Mouse (Mus musculus): Measurements from ENCODE around the gene Olfr1123.

DNA sequence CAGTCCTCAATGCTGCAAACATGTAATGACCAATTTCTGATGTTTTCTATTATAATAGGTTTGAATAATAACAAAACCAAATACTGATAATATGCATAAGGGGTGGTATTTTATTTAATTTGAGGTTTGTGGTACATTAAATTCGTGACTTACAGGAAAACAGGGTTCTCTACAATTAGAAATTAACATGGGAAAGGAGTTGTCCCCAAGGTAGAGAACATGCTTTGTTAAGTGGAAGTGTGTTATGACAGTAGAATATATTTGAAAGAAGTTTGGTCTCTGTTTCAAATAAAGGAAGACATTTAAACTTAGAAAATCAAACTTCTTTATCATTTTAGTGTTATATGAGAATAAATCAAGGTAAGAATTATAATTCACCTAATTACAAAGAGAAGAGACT is 46.8 kb upstream of the Olfr1123 start, which contains the start of gene Olfr1121:
- TF ChIP-seq MYOD1 (IDR thresholded peaks at IDR 0.05; ENCODE audit: control insufficient read depth, insufficient read length, low read depth): no peak
- TF ChIP-seq CTCF (IDR thresholded peaks at IDR 0.05; ENCODE audit: control insufficient read depth, insufficient read depth, insufficient read length): no peak
- no peak for TF ChIP-seq MAX (IDR thresholded peaks at IDR 0.05)
- no peak for TF ChIP-seq USF1 (IDR thresholded peaks at IDR 0.05; ENCODE audit: low read depth)
